Mouse (Mus musculus) embryonic stem cell, embryonic (primary cell): ENCODE data around the gene Ptprz1.

Experiments used
- CTCF ChIA-PET, 4 experiments: fragments of 300-600 bp in 2 of 4; fragments of 350-600 bp in 2 of 4; sonication (Branson Sonifier 250); formaldehyde crosslinking; loops; one replicate each; lab custom pipeline; 2022; ENCODE audit warnings: inconsistent platforms in 2 of 4; lab: Charles Lee
- POLR2A ChIA-PET, 4 experiments: fragments of 300-600 bp in 2 of 4; fragments of 350-600 bp in 2 of 4; sonication (Branson Sonifier 250); formaldehyde crosslinking; loops; one replicate each; lab custom pipeline; 2022; ENCODE audit warnings: antibody characterized with exemption in 4 of 4, inconsistent platforms in 1 of 4; lab: Charles Lee

Gene Ptprz1

GRCm38 (mm10) chr6:22983769-22984519 is 108.6 kb downstream of the Ptprz1 start:
- POLR2A ChIA-PET: no interaction called here
- CTCF ChIA-PET: interaction anchor here in 1 of 4 experiments (0.6 kb wide), 1 partner anchor 546 kb away, joined by 3 read pairs; no protein-coding TSS in a partner anchor

GRCm38 (mm10) chr6:22984520-22985154 is 109.3 kb downstream of the Ptprz1 start:
- CTCF ChIA-PET: interaction anchor here in 2 of 4 experiments (0.6 kb wide), 2 partner anchors 50 to 912 kb away, joined by 3 to 4 read pairs; no protein-coding TSS in a partner anchor

GRCm38 (mm10) chr6:23003152-23003551 is 127.8 kb downstream of the Ptprz1 start:
- ChIA-PET CTCF (interaction anchor here (0.7 to 1.1 kb wide), 10 partner anchors 10 to 454 kb away, joined by 3 to 6 read pairs (median 3); partner anchors contain the start of gene Aass (in 1 of the 4)), POLR2A (interaction anchor here in 1 of 4 experiments (1.2 kb wide), 1 partner anchor 121 kb away, joined by 3 read pairs; no protein-coding TSS in a partner anchor)

More at GRCm38 (mm10) chr6:22984520-22985154, 109.3 kb downstream of the Ptprz1 start:
- POLR2A ChIA-PET: no interaction called here

- CTCF ChIA-PET: interaction anchor here in 1 of 4 experiments (0.6 kb wide), 1 partner anchor 893 kb away, joined by 4 read pairs; no protein-coding TSS in a partner anchor
- POLR2A ChIA-PET: no interaction called here
Observed at GRCm38 (mm10) chr6:23014988-23015613, 139.8 kb downstream of the Ptprz1 start.

GRCm38 (mm10) chr6:23028251-23028650 is 152.9 kb downstream of the Ptprz1 start:
- ChIA-PET CTCF (no interaction called here), POLR2A (no interaction called here)

- POLR2A ChIA-PET: no interaction called here
- CTCF ChIA-PET: no interaction called here
Observed at GRCm38 (mm10) chr6:23048836-23049235, 173.5 kb downstream of the Ptprz1 start.

- ChIA-PET CTCF (interaction anchor here in 1 of 4 experiments (0.6 kb wide), 1 partner anchor 1300 kb away, joined by 3 read pairs; no protein-coding TSS in a partner anchor), POLR2A (no interaction called here)
Observed at GRCm38 (mm10) chr6:23055734-23056133, 180.4 kb downstream of the Ptprz1 start.

- ChIA-PET CTCF (no interaction called here), POLR2A (interaction anchor here in 1 of 4 experiments (1.9 kb wide), 1 partner anchor 13 kb away, joined by 6 read pairs; no protein-coding TSS in a partner anchor)
Observed at GRCm38 (mm10) chr6:23076060-23076459, 200.8 kb downstream of the Ptprz1 start.

GRCm38 (mm10) chr6:23078273-23078672 is 203.0 kb downstream of the Ptprz1 start:
- POLR2A ChIA-PET: no interaction called here
- CTCF ChIA-PET: no interaction called here

- POLR2A ChIA-PET: interaction anchor here in 1 of 4 experiments (1.5 kb wide), 1 partner anchor 9 kb away, joined by 6 read pairs; no protein-coding TSS in a partner anchor
Observed at GRCm38 (mm10) chr6:23079991-23080680, 204.8 kb downstream of the Ptprz1 start.

GRCm38 (mm10) chr6:23084587-23085421 is 209.5 kb downstream of the Ptprz1 start:
- ChIA-PET CTCF (no interaction called here), POLR2A (interaction anchor here in 1 of 4 experiments (0.5 to 1.4 kb wide), 2 partner anchors 64 to 738 kb away, joined by 3 to 5 read pairs; no protein-coding TSS in a partner anchor)

More at GRCm38 (mm10) chr6:23079991-23080680, 204.8 kb downstream of the Ptprz1 start:
- CTCF ChIA-PET: interaction anchor here in 1 of 4 experiments (0.6 kb wide), 1 partner anchor 370 kb away, joined by 4 read pairs; no protein-coding TSS in a partner anchor

- ChIA-PET POLR2A (interaction anchor here in 3 of 4 experiments (0.7 to 1.8 kb wide), 5 partner anchors 10 to 321 kb away, joined by 3 to 6 read pairs (median 4); no protein-coding TSS in a partner anchor), CTCF (interaction anchor here in 1 of 4 experiments (0.8 kb wide), 1 partner anchor 33 kb away, joined by 3 read pairs; no protein-coding TSS in a partner anchor)
Observed at GRCm38 (mm10) chr6:23089292-23089691, 214.0 kb downstream of the Ptprz1 start.

GRCm38 (mm10) chr6:23090346-23091055 is 215.2 kb downstream of the Ptprz1 start:
- CTCF ChIA-PET: interaction anchor here in 1 of 4 experiments (0.6 kb wide), 2 partner anchors 650 to 1206 kb away, joined by 3 to 4 read pairs; no protein-coding TSS in a partner anchor
- POLR2A ChIA-PET: interaction anchor here in 3 of 4 experiments (0.6 to 1.8 kb wide), 8 partner anchors 11 to 355 kb away, joined by 3 to 17 read pairs (median 5); partner anchors contain the start of gene Aass (in 2 of the 3)
